ENCODE assay signal across 22 mouse cellular contexts in genomic region chr2:11718573-11718972, GRCm38 (mm10). TPM values are rescaled to one million over a fixed set of nuclear protein-coding genes. Genes with fewer than 3 reads are reported as not detected.
DNase-seq lines count a peak whose midpoint lies in the region; ATAC-seq and TF ChIP-seq lines count a peak whose summit lies in the region.
"Had no signal": no experiment of that assay in that cellular context is flagged by ENCODE, and none has a peak within 500 bp of the region (broad histone marks: within the 10 kb centered on the region; RNA-seq: fewer than 3 reads in every experiment).

No protein-coding gene starts in this region.

- no peak for TF ChIP-seq POLR2A in liver, adult 2 months (IDR thresholded peaks at IDR 0.05; ENCODE audit: extremely low read depth, insufficient read depth, low read length)

- DNase-seq in liver, adult 2 months (ENCODE audit: extremely low read depth, low read depth, low spot score), result peak; percentile 84
- DNase-seq in liver, result no peak
- DNase-seq in liver, embryonic 11.5 days (ENCODE audit: low spot score), result no peak
- no peak for DNase-seq in liver, postnatal 0 days
- DNase-seq in kidney, adult 8-10 months, result no peak
- DNase-seq: adrenal gland, adult 2 months; adrenal gland, adult 8-10 months; adrenal gland, postnatal 10 days; adrenal gland, postnatal 14 days; adrenal gland, postnatal 25 days; adrenal gland, postnatal 36 days; B cell, adult 2 months; cerebellum, adult 11 months; cerebellum, adult 11-12 months had no signal

- no peaks in the 10 kb centered on the region for H3K9me3 ChIP-seq in liver, embryonic 15.5 days (replicated peaks)
- H3K9me3 ChIP-seq in liver, embryonic 11.5 days (ENCODE audit: control insufficient read depth, low read length), result no peaks in the 10 kb centered on the region
- no peaks in the 10 kb centered on the region for H3K9me3 ChIP-seq in liver, embryonic 16.5 days (replicated peaks; ENCODE audit: control insufficient read depth, low read length)
- H3K9me3 ChIP-seq in liver, embryonic 12.5 days (replicated peaks), result no peaks in the 10 kb centered on the region
- H3K9me3 ChIP-seq in liver, postnatal 0 days (ENCODE audit: low read length), result no peaks in the 10 kb centered on the region
- H3K9me3 ChIP-seq: G1E had no signal

- 31% methylated on average over 2 of the region's 2 CpGs for WGBS in liver, adult 2 months
- 63% methylated on average over 2 of the region's 2 CpGs for WGBS in liver, embryonic 15.5 days (ENCODE audit: insufficient replicate concordance)
- 90% methylated on average over 2 of the region's 2 CpGs for WGBS in liver, embryonic 11.5 days
- WGBS in liver, embryonic 16.5 days (ENCODE audit: insufficient replicate concordance), result 60% methylated on average over 2 of the region's 2 CpGs
- 67% methylated on average over 2 of the region's 2 CpGs for WGBS in liver, embryonic 12.5 days (ENCODE audit: insufficient replicate concordance)
- 74% methylated on average over 2 of the region's 2 CpGs for WGBS in liver, postnatal 0 days (ENCODE audit: insufficient replicate concordance)

- H3K4me2 ChIP-seq in liver, embryonic 15.5 days, result no peak overlapping the region
- no peak overlapping the region for H3K4me2 ChIP-seq in liver, embryonic 11.5 days
- H3K4me2 ChIP-seq in liver, embryonic 16.5 days (ENCODE audit: low read depth, low read length), result no peak overlapping the region
- H3K4me2 ChIP-seq in liver, embryonic 12.5 days, result no peak overlapping the region
- H3K4me2 ChIP-seq in liver, postnatal 0 days (ENCODE audit: low read depth, low read length), result no peak overlapping the region

- H3K36me3 ChIP-seq in liver, adult 2 months (ENCODE audit: control insufficient read depth, insufficient read depth, low read length), result peaks cover 69% of the 10 kb centered on the region
- no peaks in the 10 kb centered on the region for H3K36me3 ChIP-seq in liver, embryonic 15.5 days (replicated peaks)
- H3K36me3 ChIP-seq in liver, embryonic 11.5 days (ENCODE audit: control insufficient read depth, insufficient read depth, low read length), result no peaks in the 10 kb centered on the region
- no peaks in the 10 kb centered on the region for H3K36me3 ChIP-seq in liver, embryonic 16.5 days (ENCODE audit: control insufficient read depth, insufficient read depth)
- no peaks in the 10 kb centered on the region for H3K36me3 ChIP-seq in liver, embryonic 12.5 days
- H3K36me3 ChIP-seq in liver, postnatal 0 days (replicated peaks; ENCODE audit: insufficient read depth, low read length), result peaks cover 15% of the 10 kb centered on the region
- H3K36me3 ChIP-seq: G1E had no signal

- TF ChIP-seq EP300 in liver, postnatal 0 days (IDR thresholded peaks at IDR 0.05; ENCODE audit: low read depth), result peak; percentile 41; the same call in 1 of the 2 replicates

- H3K4me1 ChIP-seq in liver, adult 2 months (ENCODE audit: control insufficient read depth, insufficient read depth, low read length), result peaks cover 31% of the 10 kb centered on the region
- H3K4me1 ChIP-seq in liver, embryonic 15.5 days (replicated peaks), result peaks cover 3% of the 10 kb centered on the region
- no peaks in the 10 kb centered on the region for H3K4me1 ChIP-seq in liver, embryonic 11.5 days (replicated peaks; ENCODE audit: control insufficient read depth, insufficient read depth, low read length)
- no peaks in the 10 kb centered on the region; the same call in none of the 2 replicates for H3K4me1 ChIP-seq in liver, embryonic 16.5 days (ENCODE audit: control insufficient read depth, low read depth, low read length)
- H3K4me1 ChIP-seq in liver, embryonic 12.5 days, result no peaks in the 10 kb centered on the region
- H3K4me1 ChIP-seq in liver, postnatal 0 days (ENCODE audit: insufficient read depth), result peaks cover 8% of the 10 kb centered on the region

- H3K27ac ChIP-seq in liver, adult 2 months (replicated peaks; ENCODE audit: insufficient read depth, low read depth, low read length), result peak overlapping the region; percentile 7
- H3K27ac ChIP-seq in liver, embryonic 15.5 days (replicated peaks), result 0 out of 2 replicates have a peak overlapping the region, but pooled peaks have one; percentile 24
- no peak overlapping the region for H3K27ac ChIP-seq in liver, embryonic 11.5 days (ENCODE audit: low read depth, low read length)
- peak overlapping the region; percentile 37; the same call in 1 of the 2 replicates for H3K27ac ChIP-seq in liver, embryonic 16.5 days (ENCODE audit: low read length)
- no peak overlapping the region for H3K27ac ChIP-seq in liver, embryonic 12.5 days
- peak overlapping the region; percentile 66 for H3K27ac ChIP-seq in liver, postnatal 0 days (ENCODE audit: low read depth)

- peaks cover 11% of the 10 kb centered on the region; the same call in 1 of the 2 replicates for H3K79me2 ChIP-seq in liver, adult 2 months (ENCODE audit: control insufficient read depth, insufficient read depth, low read length)

- ATAC-seq in liver, embryonic 15.5 days (ENCODE audit: insufficient read depth), result no peak
- ATAC-seq in liver, embryonic 11.5 days (replicated peaks; ENCODE audit: low FRiP score), result no peak
- peak; percentile 76 for ATAC-seq in liver, embryonic 16.5 days (ENCODE audit: low read depth)
- no peak for ATAC-seq in liver, embryonic 12.5 days
- peak; percentile 89 for ATAC-seq in liver, postnatal 0 days
- ATAC-seq: activated CD4-positive, CD25-positive, alpha-beta regulatory T cell, adult 4 months; CD4-positive, CD25-positive, alpha-beta regulatory T cell, adult 4 months; Patski had no signal

- no peak for TF ChIP-seq CTCF in liver, adult 2 months (IDR thresholded peaks at IDR 0.05; ENCODE audit: low read depth, low read length)
- TF ChIP-seq CTCF in liver, postnatal 0 days (IDR thresholded peaks at IDR 0.05; ENCODE audit: low read depth), result no peak

- H3K4me3 ChIP-seq in liver, adult 2 months (ENCODE audit: insufficient read depth, low read depth, low read length), result no peak overlapping the region
- no peak overlapping the region for H3K4me3 ChIP-seq in liver, embryonic 15.5 days (replicated peaks)
- H3K4me3 ChIP-seq in liver, embryonic 11.5 days (ENCODE audit: low read depth, low read length), result no peak overlapping the region
- H3K4me3 ChIP-seq in liver, embryonic 16.5 days (ENCODE audit: low read depth, low read length), result no peak overlapping the region
- H3K4me3 ChIP-seq in liver, embryonic 12.5 days, result no peak overlapping the region
- H3K4me3 ChIP-seq in liver, postnatal 0 days (ENCODE audit: low read depth, low read length), result no peak overlapping the region

- no peaks in the 10 kb centered on the region for H3K27me3 ChIP-seq in liver, adult 2 months (ENCODE audit: control insufficient read depth, insufficient read depth, low read length)
- no peaks in the 10 kb centered on the region for H3K27me3 ChIP-seq in liver, embryonic 15.5 days
- H3K27me3 ChIP-seq in liver, embryonic 11.5 days (replicated peaks; ENCODE audit: control insufficient read depth, insufficient read depth, low read length), result no peaks in the 10 kb centered on the region
- H3K27me3 ChIP-seq in liver, embryonic 16.5 days (ENCODE audit: control insufficient read depth, insufficient read depth, low read depth, low read length), result no peaks in the 10 kb centered on the region
- no peaks in the 10 kb centered on the region for H3K27me3 ChIP-seq in liver, embryonic 12.5 days (replicated peaks)
- no peaks in the 10 kb centered on the region for H3K27me3 ChIP-seq in liver, postnatal 0 days (ENCODE audit: insufficient read depth, low read length)
- H3K27me3 ChIP-seq: CH12.LX, Patski had no signal

- no peak overlapping the region for H3K9ac ChIP-seq in liver, adult 2 months (ENCODE audit: low read depth, low read length)
- no peak overlapping the region for H3K9ac ChIP-seq in liver, embryonic 15.5 days
- H3K9ac ChIP-seq in liver, embryonic 11.5 days (ENCODE audit: low read depth, low read length), result no peak overlapping the region
- no peak overlapping the region for H3K9ac ChIP-seq in liver, embryonic 16.5 days (ENCODE audit: low read depth, low read length)
- no peak overlapping the region for H3K9ac ChIP-seq in liver, embryonic 12.5 days
- H3K9ac ChIP-seq in liver, postnatal 0 days (replicated peaks), result no peak overlapping the region

RNA-seq across cellular contexts. Expression of gene Il15ra, which starts 13.5 kb away (rescaled TPM):
- 46.6 and 59.8 TPM in 2 replicates for total RNA-seq in liver, adult 2 months (2014; rRNA removed)
- polyA plus RNA-seq in liver, adult 2 months (2012; rRNA removed), result 20.1 and 24.9 TPM in 2 replicates
- 6.2 and 7.2 TPM in 2 replicates for polyA plus RNA-seq in liver, embryonic 15.5 days (2015; fragmentation: Nextera tagmentation; extraction: Ambion mirVana)
- 1.6 and 2.1 TPM in 2 replicates for polyA plus RNA-seq in liver, embryonic 11.5 days (2014; fragmentation: Nextera tagmentation; extraction: Ambion mirVana)
- polyA plus RNA-seq in liver, embryonic 16.5 days (2015; fragmentation: Nextera tagmentation; extraction: Ambion mirVana), result 7.3 and 8.8 TPM in 2 replicates
- 1.7 and 2.1 TPM in 2 replicates for polyA plus RNA-seq in liver, embryonic 12.5 days (2016; fragmentation: Nextera tagmentation; extraction: Ambion mirVana)
- polyA plus RNA-seq in liver, postnatal 0 days (2015; fragmentation: Nextera tagmentation; extraction: Ambion mirVana), result 23.8 and 31.1 TPM in 2 replicates
- polyA plus RNA-seq: G1E had no signal

RNA-seq across cellular contexts. Expression of gene Fbh1, which starts 58.8 kb away (rescaled TPM):
- 35.4 and 40.0 TPM in 2 replicates for total RNA-seq in liver, adult 2 months (2014; rRNA removed)
- polyA plus RNA-seq in liver, adult 2 months (2012; rRNA removed), result 20.4 and 21.1 TPM in 2 replicates
- 24.7 and 27.5 TPM in 2 replicates for polyA plus RNA-seq in liver, embryonic 15.5 days (2015; fragmentation: Nextera tagmentation; extraction: Ambion mirVana)
- polyA plus RNA-seq in liver, embryonic 11.5 days (2014; fragmentation: Nextera tagmentation; extraction: Ambion mirVana), result 73.5 and 80.7 TPM in 2 replicates
- 25.9 and 27.7 TPM in 2 replicates for polyA plus RNA-seq in liver, embryonic 16.5 days (2015; fragmentation: Nextera tagmentation; extraction: Ambion mirVana)
- 42.8 and 44.4 TPM in 2 replicates for polyA plus RNA-seq in liver, embryonic 12.5 days (2016; fragmentation: Nextera tagmentation; extraction: Ambion mirVana)
- 19.9 and 24.3 TPM in 2 replicates for polyA plus RNA-seq in liver, postnatal 0 days (2015; fragmentation: Nextera tagmentation; extraction: Ambion mirVana)

RNA-seq across cellular contexts. Expression of gene Ankrd16, which starts 59.1 kb away (rescaled TPM):
- 12.3 and 13.7 TPM in 2 replicates for total RNA-seq in liver, adult 2 months (2014; rRNA removed)
- polyA plus RNA-seq in liver, adult 2 months (2012; rRNA removed), result 17.7 and 26.3 TPM in 2 replicates
- polyA plus RNA-seq in liver, embryonic 15.5 days (2015; fragmentation: Nextera tagmentation; extraction: Ambion mirVana), result 8.7 and 10.9 TPM in 2 replicates
- polyA plus RNA-seq in liver, embryonic 11.5 days (2014; fragmentation: Nextera tagmentation; extraction: Ambion mirVana), result 18.8 and 24.2 TPM in 2 replicates
- 10.6 and 12.2 TPM in 2 replicates for polyA plus RNA-seq in liver, embryonic 16.5 days (2015; fragmentation: Nextera tagmentation; extraction: Ambion mirVana)
- 13.0 and 16.1 TPM in 2 replicates for polyA plus RNA-seq in liver, embryonic 12.5 days (2016; fragmentation: Nextera tagmentation; extraction: Ambion mirVana)
- polyA plus RNA-seq in liver, postnatal 0 days (2015; fragmentation: Nextera tagmentation; extraction: Ambion mirVana), result 9.1 and 11.5 TPM in 2 replicates

Comparison
In these comparisons a context has a peak if more than half of its experiments do, and no peak if none do; other contexts are left out.
1. H3K27ac ChIP-seq: peak in liver, adult 2 months (single experiment), liver, embryonic 15.5 days (single experiment), liver, embryonic 16.5 days (single experiment) and liver, postnatal 0 days (single experiment); none in liver, embryonic 11.5 days (single experiment) and liver, embryonic 12.5 days (single experiment).
2. ATAC-seq: peak in liver, embryonic 16.5 days (single experiment) and liver, postnatal 0 days (single experiment); none in liver, embryonic 15.5 days (single experiment), liver, embryonic 11.5 days (single experiment) and liver, embryonic 12.5 days (single experiment).